Mouse (Mus musculus) neural tube, embryonic 15.5 days (tissue): ENCODE measurements around the gene Rassf3. TPM values are rescaled to one million over a fixed set of nuclear protein-coding genes. Genes with fewer than 3 reads are reported as not detected.

Source experiments
- ATAC-seq: fragments of 200-750 bp; cut with Nextera tagmentation; 2 replicates; pipeline ENCODE4 v1.8.0; 2017; ENCODE audit warnings: mild to moderate bottlenecking, moderate TSS enrichment, moderate library complexity; ENCODE audit not compliant: low FRiP score
- H3K27ac ChIP-seq: fragments of 300-500 bp; sonication (generic); replicated peaks from 2 replicates; pipeline ENCODE4 v1.5.1; 2015; ENCODE audit warnings: mild to moderate bottlenecking, inconsistent platforms
- H3K27me3 ChIP-seq: fragments of 300-500 bp; sonication (generic); replicated peaks from 2 replicates; pipeline ENCODE4 v1.6.1; 2015; ENCODE audit warnings: inconsistent platforms
- H3K36me3 ChIP-seq: fragments of 300-500 bp; sonication (generic); 2 replicates; pipeline ENCODE4 v1.6.1; 2015; ENCODE audit warnings: inconsistent platforms
- H3K4me1 ChIP-seq: fragments of 300-500 bp; sonication (generic); 2 replicates; pipeline ENCODE4 v1.6.1; 2015; ENCODE audit warnings: inconsistent platforms
- H3K4me2 ChIP-seq: fragments of 300-500 bp; sonication (generic); 2 replicates; pipeline ENCODE4 v1.6.1; 2015; ENCODE audit warnings: inconsistent platforms, mild to moderate bottlenecking, moderate library complexity
- H3K4me3 ChIP-seq: fragments of 300-500 bp; sonication (generic); replicated peaks from 2 replicates; pipeline ENCODE4 v1.5.1; 2015; ENCODE audit warnings: mild to moderate bottlenecking, inconsistent platforms
- H3K9ac ChIP-seq: fragments of 300-500 bp; sonication (generic); replicated peaks from 2 replicates; pipeline ENCODE4 v1.6.1; 2015; ENCODE audit warnings: mild to moderate bottlenecking, inconsistent platforms
- H3K9me3 ChIP-seq: fragments of 300-500 bp; sonication (generic); replicated peaks from 2 replicates; pipeline ENCODE4 v1.6.1; 2016; ENCODE audit warnings: inconsistent platforms
- WGBS: fragments of 180-500 bp; shearing (Covaris S2); methylation state at CpG from one replicate; pipeline ENCODE4 v1.1.7; 2015; ENCODE audit warnings: mixed read lengths; 5-methylcytosine and 5-hydroxymethylcytosine counted together
- polyA plus RNA-seq: library from polyadenylated mRNA; unstranded; fragments of >200 nt; fragmentation: Nextera tagmentation; extraction: Ambion mirVana; gene quantifications from 2 replicates; pipeline ENCODE4 v1.2.1, GENCODE M21; 2015

Rassf3 gene
- polyA plus RNA-seq, 1 experiment from 2014 or later: 6.7 TPM

DNA sequence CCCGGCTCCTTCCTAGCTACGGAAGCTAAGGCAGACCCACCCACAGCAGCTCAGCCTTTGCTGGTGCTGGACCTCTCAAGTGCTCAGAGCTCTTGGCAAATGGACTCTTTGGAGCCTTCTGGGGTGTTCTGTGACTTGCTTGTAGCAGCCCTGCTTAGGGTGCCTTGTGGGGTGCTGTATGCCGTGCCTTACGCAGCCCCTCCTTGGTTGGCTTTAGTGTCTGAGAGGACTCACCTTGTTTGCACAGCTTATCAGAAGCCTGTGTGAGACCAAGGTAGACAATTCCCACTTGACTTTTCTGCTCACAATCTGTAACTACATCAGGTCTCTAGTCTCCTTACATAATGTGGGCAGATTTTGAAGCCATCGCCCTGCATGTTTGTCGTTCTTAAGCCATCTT lies 90.5 kb downstream of the Rassf3 start:
- Histone ChIP-seq H3K9ac (no peak overlapping the region), H3K4me1 (no peaks in the 10 kb centered on the region), H3K36me3 (peaks cover 91% of the 10 kb centered on the region), H3K27ac (no peak overlapping the region), H3K4me3 (no peak overlapping the region), H3K9me3 (no peaks in the 10 kb centered on the region), H3K27me3 (no peaks in the 10 kb centered on the region), H3K4me2 (no peak overlapping the region)
- ATAC-seq: no peak
- WGBS: 95% methylated on average over 6 of the region's 6 CpGs

DNA sequence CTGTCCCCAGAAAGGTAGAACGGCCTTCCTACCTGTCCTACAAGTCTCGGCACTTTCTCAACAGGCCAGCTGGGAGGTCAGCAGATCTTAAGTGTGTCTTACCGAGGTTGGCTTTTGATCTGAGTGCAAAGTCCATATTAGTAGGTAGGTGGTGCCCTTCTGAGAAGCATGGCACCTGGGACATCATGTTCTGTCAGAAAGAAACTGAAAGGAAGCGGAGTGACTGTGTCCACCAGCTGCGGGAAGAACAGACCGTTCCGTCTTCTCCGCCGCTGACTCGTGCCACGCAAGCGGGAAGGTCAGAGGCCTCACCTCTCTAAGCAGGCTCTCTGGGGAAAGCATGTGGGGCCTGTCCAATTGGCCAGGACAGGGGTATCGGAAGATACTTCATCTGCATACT lies 91.4 kb downstream of the Rassf3 start:
- H3K36me3 ChIP-seq: peaks cover 88% of the 10 kb centered on the region
- no peak overlapping the region for H3K4me3 ChIP-seq
- 93% methylated on average over 13 of the region's 13 CpGs for WGBS

DNA sequence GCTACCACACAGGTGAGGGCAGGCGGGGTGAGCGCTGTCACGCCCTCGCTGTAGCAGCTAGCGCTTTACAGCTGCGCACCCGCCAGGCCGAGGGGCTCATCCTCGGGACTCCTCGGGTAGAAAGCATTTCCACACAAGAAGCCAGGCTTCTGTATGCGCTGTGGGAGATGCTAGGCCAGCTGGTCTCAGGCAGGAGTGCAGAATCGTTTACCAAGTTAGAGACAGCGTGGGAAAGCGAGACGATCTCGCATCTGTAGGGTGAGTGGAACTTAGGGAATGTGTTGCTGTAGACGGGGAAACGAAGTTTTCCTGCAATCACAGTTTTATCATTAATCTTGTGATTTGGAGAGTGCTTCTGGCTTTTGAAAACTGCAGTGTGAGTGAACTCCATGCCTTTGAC lies 94.9 kb downstream of the Rassf3 start:
- WGBS: 93% methylated on average over 18 of the region's 18 CpGs
- no peaks in the 10 kb centered on the region for H3K9me3 ChIP-seq
- no peak overlapping the region for H3K4me2 ChIP-seq
- no peaks in the 10 kb centered on the region for H3K27me3 ChIP-seq
- H3K4me3 ChIP-seq: no peak overlapping the region
- peaks cover 91% of the 10 kb centered on the region for H3K36me3 ChIP-seq
- ATAC-seq: no peak
- no peak overlapping the region for H3K27ac ChIP-seq
- no peak overlapping the region for H3K9ac ChIP-seq
- no peaks in the 10 kb centered on the region for H3K4me1 ChIP-seq

More for the DNA sequence above, 91.4 kb downstream of the Rassf3 start:
- H3K27ac ChIP-seq: no peak overlapping the region
- no peaks in the 10 kb centered on the region for H3K9me3 ChIP-seq
- no peak for ATAC-seq
- H3K9ac ChIP-seq: no peak overlapping the region
- H3K4me1 ChIP-seq: no peaks in the 10 kb centered on the region
- no peak overlapping the region for H3K4me2 ChIP-seq
- no peaks in the 10 kb centered on the region for H3K27me3 ChIP-seq

DNA sequence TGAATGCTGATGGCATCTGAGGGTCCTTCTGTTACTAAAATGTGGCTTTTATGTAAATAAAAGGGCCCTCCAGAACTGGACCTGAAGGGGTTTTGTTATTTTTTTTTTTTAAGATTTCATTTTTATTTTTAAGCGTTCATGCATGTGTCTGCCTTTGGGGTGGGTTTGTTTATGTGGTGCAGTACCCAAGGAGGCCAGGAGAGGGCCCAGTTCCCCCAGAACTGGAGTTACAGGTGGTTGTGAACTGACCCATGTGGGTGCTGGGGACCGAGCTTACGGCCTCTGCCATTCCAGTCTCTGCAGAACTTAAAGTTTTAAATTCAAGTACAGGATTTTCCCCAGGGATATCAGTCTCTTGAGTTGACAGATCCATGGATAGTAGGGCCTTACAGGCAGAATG lies 96.8 kb downstream of the Rassf3 start:
- H3K36me3 ChIP-seq: peaks cover 92% of the 10 kb centered on the region
- 99% methylated on average over 3 of the region's 3 CpGs for WGBS
- no peak overlapping the region for H3K9ac ChIP-seq
- no peak overlapping the region for H3K27ac ChIP-seq
- no peaks in the 10 kb centered on the region for H3K27me3 ChIP-seq
- H3K9me3 ChIP-seq: no peaks in the 10 kb centered on the region
- H3K4me2 ChIP-seq: no peak overlapping the region
- no peak for ATAC-seq
- H3K4me1 ChIP-seq: no peaks in the 10 kb centered on the region
- no peak overlapping the region for H3K4me3 ChIP-seq

DNA sequence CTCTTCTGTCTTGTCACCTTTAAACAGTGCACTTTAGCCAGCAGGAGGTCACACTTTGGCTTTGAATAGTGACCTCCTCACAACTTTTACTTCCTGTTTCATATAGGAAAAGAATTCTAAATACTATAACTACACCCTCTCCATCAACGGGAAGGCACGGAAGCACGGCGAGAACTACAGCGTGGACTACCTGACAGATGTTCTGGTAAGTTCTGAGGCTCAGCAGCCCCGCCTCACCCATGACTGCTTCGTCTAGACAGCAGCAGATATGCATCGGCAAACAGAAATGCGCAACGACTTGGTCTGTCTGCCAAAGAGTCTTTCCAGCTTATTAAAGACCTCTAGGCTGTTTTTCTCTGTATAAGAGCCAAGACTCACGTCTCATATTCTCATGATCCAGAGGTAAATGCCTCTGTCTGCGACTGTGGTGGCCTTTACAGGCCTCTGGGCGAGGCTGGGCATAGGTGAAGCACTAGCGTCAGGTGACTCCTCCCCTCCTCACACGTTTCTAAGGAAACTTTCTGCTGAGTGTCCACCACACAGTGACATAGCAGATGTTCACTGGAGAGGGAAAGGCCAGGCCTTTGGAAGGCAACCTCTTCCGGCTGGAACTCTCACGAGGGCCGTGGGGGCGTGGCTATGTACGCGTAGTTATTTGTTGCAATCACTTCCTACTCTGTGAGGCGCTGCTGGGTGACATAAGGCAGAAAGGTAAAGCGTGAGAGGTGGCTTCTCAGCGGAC lies 99.4 kb downstream of the Rassf3 start:
- H3K9ac ChIP-seq: no peak overlapping the region
- H3K27ac ChIP-seq: no peak overlapping the region
- peaks cover 84% of the 10 kb centered on the region for H3K36me3 ChIP-seq
- no peaks in the 10 kb centered on the region for H3K9me3 ChIP-seq
- 89% methylated on average over 24 of the region's 24 CpGs for WGBS
- no peaks in the 10 kb centered on the region for H3K27me3 ChIP-seq
- ATAC-seq: no peak
- no peak overlapping the region for H3K4me3 ChIP-seq
- H3K4me2 ChIP-seq: no peak overlapping the region
- H3K4me1 ChIP-seq: no peaks in the 10 kb centered on the region

DNA sequence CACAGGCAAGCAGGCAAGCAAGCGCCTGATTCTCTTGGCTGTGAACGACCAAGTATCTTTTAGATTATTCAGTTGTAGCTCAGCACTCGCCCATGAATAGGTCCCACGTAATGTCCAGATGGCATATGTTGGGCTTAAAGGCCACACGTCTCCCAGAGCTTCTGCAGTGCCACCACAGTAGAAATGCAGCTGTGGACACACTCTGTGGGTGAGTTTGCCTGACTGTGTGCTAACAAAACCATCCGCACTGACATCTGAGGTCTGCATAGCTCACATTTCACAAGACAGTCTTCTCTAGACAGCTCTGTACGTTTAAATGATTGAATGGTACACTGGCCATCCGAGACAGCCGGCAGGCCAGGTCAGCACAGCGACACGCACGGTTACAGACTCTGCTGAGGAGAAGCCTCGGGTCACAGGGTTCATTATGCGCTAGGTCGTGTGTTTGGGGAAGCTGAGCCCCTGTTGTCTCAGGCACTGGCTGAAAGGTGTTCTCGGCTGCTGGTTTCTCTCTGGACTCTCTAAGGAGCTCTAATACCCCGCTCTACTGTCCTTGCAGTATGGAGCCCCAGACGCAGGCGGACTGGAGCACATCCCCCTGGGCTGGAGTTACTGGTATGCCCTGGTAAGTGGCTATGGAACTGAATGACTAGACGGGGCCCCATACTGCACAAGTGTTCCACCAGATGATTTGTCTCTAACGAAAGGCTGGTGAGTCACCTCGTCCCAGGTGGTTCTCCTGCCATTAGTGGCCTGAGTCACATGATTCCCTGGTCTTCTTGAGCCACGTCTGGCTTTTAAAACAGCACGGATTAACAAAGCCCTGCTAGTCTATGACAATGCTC lies 100.3 kb downstream of the Rassf3 start:
- Histone ChIP-seq H3K4me3 (no peak overlapping the region), H3K4me1 (no peaks in the 10 kb centered on the region), H3K4me2 (no peak overlapping the region), H3K9me3 (no peaks in the 10 kb centered on the region), H3K27ac (no peak overlapping the region), H3K36me3 (peaks cover 80% of the 10 kb centered on the region), H3K9ac (no peak overlapping the region), H3K27me3 (no peaks in the 10 kb centered on the region)
- 82% methylated on average over 24 of the region's 24 CpGs for WGBS
- ATAC-seq: no peak

DNA sequence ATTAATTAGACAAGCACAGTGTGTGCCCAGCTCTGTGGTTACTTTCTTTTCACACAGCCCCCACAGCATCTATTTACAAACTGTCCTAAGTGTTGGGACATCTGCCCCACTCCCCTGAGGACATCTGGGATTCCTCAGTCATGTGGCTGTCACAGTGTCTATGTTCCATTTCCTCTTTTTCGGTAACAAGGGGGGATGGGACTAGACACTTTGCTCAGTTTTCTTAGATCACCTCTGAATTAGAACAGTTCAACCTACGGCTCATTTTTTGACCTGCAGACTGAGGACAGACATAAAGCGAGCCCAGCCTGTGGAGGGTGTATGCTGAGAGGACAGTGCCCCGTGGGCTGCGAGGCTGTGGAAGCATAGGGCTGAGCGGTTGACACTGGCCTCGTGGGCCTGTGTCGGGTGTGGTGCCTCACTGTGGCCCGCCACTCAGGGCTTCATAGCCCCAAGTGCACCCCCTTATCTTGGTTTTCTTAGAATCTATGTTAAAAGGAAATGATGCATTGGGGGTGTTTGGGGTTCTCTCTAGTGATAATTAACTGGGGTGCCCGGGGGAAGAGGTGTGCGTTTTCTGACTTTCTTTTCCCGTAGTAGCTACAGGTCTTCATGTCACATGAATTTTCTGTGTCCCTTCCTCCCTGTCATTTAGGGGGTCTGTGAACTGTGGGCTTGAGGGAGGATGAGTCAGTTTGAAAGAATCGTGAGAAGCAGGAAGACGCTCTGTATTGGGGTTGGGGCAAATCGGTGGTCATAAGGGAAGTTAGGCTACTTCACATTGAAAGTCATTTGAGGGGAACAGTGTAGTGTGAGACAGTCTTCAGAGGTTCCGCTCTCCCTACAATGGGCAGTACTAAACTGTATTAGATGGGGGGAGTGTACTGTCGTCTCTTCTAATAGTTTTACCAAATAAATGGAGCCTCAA lies 101.2 kb downstream of the Rassf3 start:
- peaks cover 82% of the 10 kb centered on the region for H3K36me3 ChIP-seq
- H3K9me3 ChIP-seq: no peaks in the 10 kb centered on the region
- ATAC-seq: no peak
- H3K4me3 ChIP-seq: no peak overlapping the region
- no peak overlapping the region for H3K27ac ChIP-seq
- H3K4me1 ChIP-seq: no peaks in the 10 kb centered on the region
- no peak overlapping the region for H3K9ac ChIP-seq
- no peaks in the 10 kb centered on the region for H3K27me3 ChIP-seq
- no peak overlapping the region for H3K4me2 ChIP-seq
- 90% methylated on average over 17 of the region's 17 CpGs for WGBS

DNA sequence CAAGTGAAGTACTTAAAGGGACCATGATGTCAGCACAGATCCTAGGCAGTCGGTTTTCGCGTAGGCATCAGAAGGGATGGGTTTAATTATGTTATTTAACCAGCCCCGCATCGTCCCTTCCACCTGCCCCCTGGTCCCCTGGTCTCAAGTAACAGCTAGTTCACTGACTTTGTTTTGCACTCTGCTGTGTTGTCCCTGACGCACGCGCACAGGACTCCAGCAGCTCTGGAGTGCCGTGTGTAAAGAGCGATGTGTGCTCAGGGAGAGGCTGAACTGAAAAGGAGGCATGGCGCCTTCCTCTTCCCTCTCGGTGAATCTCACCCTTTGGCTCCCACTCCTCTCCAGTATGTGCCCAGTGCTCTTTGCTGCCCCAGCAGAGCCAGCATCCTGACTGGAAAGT lies 102.1 kb downstream of the Rassf3 start:
- no peak for ATAC-seq
- Histone ChIP-seq H3K4me3 (no peak overlapping the region), H3K4me1 (peaks cover 1% of the 10 kb centered on the region; the same call in 1 of the 2 replicates), H3K27ac (no peak overlapping the region), H3K4me2 (no peak overlapping the region), H3K27me3 (no peaks in the 10 kb centered on the region), H3K9ac (no peak overlapping the region), H3K9me3 (no peaks in the 10 kb centered on the region), H3K36me3 (peaks cover 75% of the 10 kb centered on the region)
- 84% methylated on average over 12 of the region's 12 CpGs for WGBS

DNA sequence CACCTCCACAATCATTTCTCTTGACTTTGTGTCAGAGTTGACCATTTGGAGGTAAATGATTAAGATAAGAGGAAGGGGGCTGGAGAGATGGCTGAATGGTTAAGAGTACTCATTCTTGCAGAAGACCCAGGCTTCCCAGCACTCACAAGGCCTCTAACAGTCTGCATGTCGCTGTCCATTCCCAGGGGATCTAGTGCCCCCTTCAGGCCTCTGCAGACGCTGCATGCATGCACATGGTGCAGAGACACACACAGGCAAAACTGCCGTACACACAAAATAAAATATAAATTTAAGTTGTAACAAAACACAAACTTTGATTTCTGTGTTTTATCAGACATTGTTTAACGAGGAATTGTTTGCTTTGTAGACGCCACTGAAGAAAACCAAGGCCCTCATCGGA lies 105.4 kb downstream of the Rassf3 start:
- no peak for ATAC-seq
- no peak overlapping the region for H3K9ac ChIP-seq
- H3K27me3 ChIP-seq: no peaks in the 10 kb centered on the region
- H3K4me2 ChIP-seq: no peak overlapping the region
- H3K36me3 ChIP-seq: peaks cover 46% of the 10 kb centered on the region
- H3K4me1 ChIP-seq: peaks cover 22% of the 10 kb centered on the region
- WGBS: 95% methylated on average over 6 of the region's 6 CpGs
- H3K9me3 ChIP-seq: no peaks in the 10 kb centered on the region
- H3K27ac ChIP-seq: no peak overlapping the region
- H3K4me3 ChIP-seq: no peak overlapping the region

DNA sequence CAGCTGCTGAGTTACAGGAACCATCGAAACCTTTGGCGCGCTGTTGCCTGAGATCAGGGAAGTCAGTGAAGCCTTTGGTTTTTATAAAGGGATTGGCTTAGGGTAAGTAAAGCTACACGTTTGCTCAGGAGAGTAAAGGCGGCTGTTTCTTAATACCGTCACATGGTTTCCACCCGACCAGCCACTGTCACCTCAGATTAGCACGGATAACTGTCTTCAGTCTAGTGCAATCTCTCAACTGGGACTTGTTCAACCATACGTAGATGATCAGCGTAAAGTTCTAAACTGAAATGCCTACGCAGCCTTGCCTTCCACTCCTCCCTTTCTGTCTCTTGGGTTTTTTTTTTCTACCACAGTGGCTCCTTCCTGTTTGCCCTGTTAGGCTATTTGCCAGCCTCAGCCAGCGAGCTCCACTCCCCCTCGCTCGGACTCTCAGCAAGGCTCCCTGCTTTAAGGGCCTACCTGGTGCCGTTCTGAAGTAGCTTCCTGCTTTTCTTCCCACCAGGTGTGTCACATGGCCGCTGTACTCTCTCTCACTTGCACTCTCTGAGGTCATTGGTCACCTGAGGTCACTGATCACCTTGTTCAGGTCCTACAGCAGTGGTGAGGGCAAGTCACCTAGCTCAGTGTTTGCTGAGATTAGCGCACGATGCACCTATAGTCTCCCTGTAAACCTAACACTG lies 107.2 kb downstream of the Rassf3 start:
- H3K4me3 ChIP-seq: no peak overlapping the region
- H3K4me1 ChIP-seq: peaks cover 33% of the 10 kb centered on the region
- H3K9ac ChIP-seq: no peak overlapping the region
- no peak overlapping the region for H3K4me2 ChIP-seq
- H3K9me3 ChIP-seq: no peaks in the 10 kb centered on the region
- no peak overlapping the region for H3K27ac ChIP-seq
- H3K36me3 ChIP-seq: peaks cover 27% of the 10 kb centered on the region
- no peak for ATAC-seq
- no peaks in the 10 kb centered on the region for H3K27me3 ChIP-seq
- 91% methylated on average over 18 of the region's 18 CpGs for WGBS

DNA sequence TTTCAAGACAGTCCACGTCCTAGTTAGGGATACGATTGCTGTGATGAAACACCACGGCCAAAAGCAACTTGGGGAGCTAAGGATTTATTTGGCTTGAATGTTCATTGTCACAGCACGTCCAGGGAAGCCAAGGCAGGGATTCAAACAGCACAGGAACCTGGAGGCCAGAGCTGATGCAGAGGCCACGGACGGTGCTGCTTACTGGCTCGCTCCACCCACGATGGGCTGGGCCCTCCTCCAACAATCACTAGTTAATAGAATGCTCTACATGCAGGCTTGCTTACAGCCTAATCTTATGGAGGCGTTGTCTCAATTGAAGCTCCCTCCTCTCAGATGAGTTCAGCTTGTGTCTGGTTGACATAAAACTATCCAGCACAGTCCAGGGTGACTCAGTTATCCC lies 108.4 kb downstream of the Rassf3 start:
- Histone ChIP-seq H3K4me3 (no peak overlapping the region), H3K36me3 (peaks cover 18% of the 10 kb centered on the region), H3K4me1 (peaks cover 33% of the 10 kb centered on the region), H3K27ac (no peak overlapping the region), H3K9me3 (no peaks in the 10 kb centered on the region), H3K4me2 (no peak overlapping the region), H3K9ac (no peak overlapping the region), H3K27me3 (no peaks in the 10 kb centered on the region)
- ATAC-seq: no peak
- whole genome bisulfite sequencing: 90% methylated on average over 9 of the region's 9 CpGs
